Mouse (Mus musculus): ENCODE results near the gene Gm45716. TPM values are rescaled to one million over a fixed set of nuclear protein-coding genes. Genes with fewer than 3 reads are reported as not detected.
A peak's percentile ranks its signal among the peaks of the same experiment; 100 is the strongest.

Gene Gm45716
- 56.4 and 61.0 TPM in 2 replicates for polyA plus RNA-seq (2014; fragmentation: Nextera tagmentation; extraction: Ambion mirVana)

- no peak within 1 kb of the TSS for H3K4me3 ChIP-seq (ENCODE audit: control insufficient read depth in 1 of 2, insufficient read depth in 1 of 2, low read depth in 1 of 2, low read length in 2 of 2)
- no peaks in the 10 kb centered on the region for H3K9me3 ChIP-seq (ENCODE audit: control insufficient read depth, low read length)
- no peak within 1 kb of the TSS for H3K9ac ChIP-seq (ENCODE audit: low read length)
- no peak within 1 kb of the TSS for H3K4me2 ChIP-seq (ENCODE audit: low read length)
- WGBS: 83% methylated on average over 7 of the region's 7 CpGs
- no peaks in the 10 kb centered on the region for H3K36me3 ChIP-seq (ENCODE audit: control insufficient read depth, insufficient read depth, low read length)
- ATAC-seq (ENCODE audit: insufficient number of reproducible peaks, insufficient read depth, low FRiP score, low read depth): no peak
- no peak within 1 kb of the TSS for H3K27ac ChIP-seq (replicated peaks in 1 of 2; ENCODE audit: control insufficient read depth in 1 of 2, insufficient read depth in 1 of 2, low read depth in 2 of 2, low read length in 2 of 2)
- no peaks in the 10 kb centered on the region for H3K27me3 ChIP-seq (ENCODE audit: control insufficient read depth, insufficient read depth, low read length)
- H3K4me1 ChIP-seq (ENCODE audit: control insufficient read depth in 2 of 2, insufficient read depth in 2 of 2, low read length in 2 of 2): no peaks in the 10 kb centered on the region
Observed at GRCm38 (mm10) chr11:90187441-90187840, at the start of gene Gm45716. Gene Gm45716 (plus strand): TSS chr11:90187683.

DNA sequence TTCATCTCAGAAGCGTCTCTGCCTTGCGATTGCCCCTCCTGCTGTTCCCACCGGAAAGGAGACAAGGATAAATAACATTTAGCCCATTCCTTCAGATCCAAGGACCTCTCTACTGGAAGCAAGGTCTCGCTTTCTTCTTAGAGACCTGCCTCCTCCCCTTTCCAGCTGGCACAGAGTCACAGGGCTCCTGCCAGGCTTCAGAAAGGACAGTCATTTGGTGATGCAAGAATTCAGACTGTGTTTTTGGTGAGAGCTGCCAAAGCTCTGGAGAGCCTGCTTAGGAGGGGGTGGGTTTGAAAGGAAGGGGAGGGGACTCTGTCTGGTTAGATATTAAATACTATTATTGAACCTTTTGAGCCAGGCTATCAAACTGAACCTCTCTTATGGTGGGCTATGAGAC lies 45.1 kb upstream of the Gm45716 start:
- Histone ChIP-seq H3K4me3 (ENCODE audit: control insufficient read depth in 1 of 2, insufficient read depth in 1 of 2, low read depth in 1 of 2, low read length in 2 of 2) (no peak overlapping the region), H3K9ac (ENCODE audit: low read length) (no peak overlapping the region), H3K36me3 (ENCODE audit: control insufficient read depth, insufficient read depth, low read length) (no peaks in the 10 kb centered on the region), H3K9me3 (ENCODE audit: control insufficient read depth, low read length) (no peaks in the 10 kb centered on the region), H3K27ac (replicated peaks in 1 of 2; ENCODE audit: control insufficient read depth in 1 of 2, insufficient read depth in 1 of 2, low read depth in 2 of 2, low read length in 2 of 2) (peak overlapping the region; percentile 16 to 49; a peak in 3 of 4 replicates), H3K4me2 (ENCODE audit: low read length) (no peak overlapping the region), H3K27me3 (ENCODE audit: control insufficient read depth, insufficient read depth, low read length) (no peaks in the 10 kb centered on the region), H3K4me1 (ENCODE audit: control insufficient read depth in 2 of 2, insufficient read depth in 2 of 2, low read length in 2 of 2) (peaks cover 6 to 9% of the 10 kb centered on the region in 2 experiments; a peak in 2 of 4 replicates)
- no peak for ATAC-seq (ENCODE audit: insufficient number of reproducible peaks, insufficient read depth, low FRiP score, low read depth)
- WGBS: 42% methylated on average over 4 of the region's 4 CpGs

GRCm38 (mm10) chr11:90142936-90143335 lies 44.5 kb upstream of the Gm45716 start:
- no peak overlapping the region for H3K4me2 ChIP-seq (ENCODE audit: low read length)
- ATAC-seq (ENCODE audit: insufficient number of reproducible peaks, insufficient read depth, low FRiP score, low read depth): no peak; the same call in 1 of the 2 replicates
- no peaks in the 10 kb centered on the region for H3K27me3 ChIP-seq (ENCODE audit: control insufficient read depth, insufficient read depth, low read length)
- WGBS: 29% methylated on average over 4 of the region's 4 CpGs
- H3K4me3 ChIP-seq (ENCODE audit: control insufficient read depth in 1 of 2, insufficient read depth in 1 of 2, low read depth in 1 of 2, low read length in 2 of 2): no peak overlapping the region
- peak overlapping the region; percentile 49 to 59 for H3K27ac ChIP-seq (replicated peaks in 1 of 2; ENCODE audit: control insufficient read depth in 1 of 2, insufficient read depth in 1 of 2, low read depth in 2 of 2, low read length in 2 of 2)
- no peaks in the 10 kb centered on the region for H3K36me3 ChIP-seq (ENCODE audit: control insufficient read depth, insufficient read depth, low read length)
- no peak overlapping the region for H3K9ac ChIP-seq (ENCODE audit: low read length)
- peaks cover 6 to 9% of the 10 kb centered on the region in 2 experiments; a peak in 2 of 4 replicates for H3K4me1 ChIP-seq (ENCODE audit: control insufficient read depth in 2 of 2, insufficient read depth in 2 of 2, low read length in 2 of 2)
- no peaks in the 10 kb centered on the region for H3K9me3 ChIP-seq (ENCODE audit: control insufficient read depth, low read length)

DNA sequence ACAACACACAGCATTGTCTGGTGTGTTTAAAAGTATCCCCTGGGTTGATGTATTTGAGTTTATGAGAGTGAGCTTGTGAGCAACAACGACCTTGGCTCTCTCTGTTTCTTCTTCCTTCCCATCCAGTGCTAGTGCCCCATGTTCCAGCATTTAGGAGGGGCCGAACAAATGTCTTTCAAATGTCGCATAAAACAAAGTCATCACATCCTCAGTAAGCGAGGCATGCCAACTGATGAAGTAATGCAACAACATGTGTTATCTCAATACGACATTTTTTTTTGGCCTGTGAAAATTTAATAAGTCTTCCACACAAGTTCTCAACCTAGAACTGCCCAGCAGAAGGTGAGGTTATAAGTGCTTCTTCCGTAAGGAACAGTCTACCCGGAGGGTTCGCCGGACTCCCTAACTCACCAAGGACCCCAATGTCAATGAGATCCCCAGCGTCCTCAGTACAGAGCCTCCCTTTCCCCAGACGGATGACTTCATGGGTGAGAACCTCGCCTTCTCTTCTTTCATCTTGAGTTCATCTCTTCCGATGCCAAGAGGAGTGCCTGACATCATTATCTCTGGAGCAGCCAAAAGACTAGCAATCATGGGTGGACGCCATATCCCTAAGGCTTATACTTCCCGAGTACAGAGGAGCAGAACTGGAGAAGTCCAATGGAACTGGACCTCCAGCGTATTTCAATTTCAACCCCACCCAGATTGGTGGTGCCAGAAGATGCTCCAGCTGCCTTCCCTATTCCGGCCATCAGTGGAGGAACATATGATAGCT lies 41.2 kb upstream of the Gm45716 start:
- Histone ChIP-seq H3K36me3 (ENCODE audit: control insufficient read depth, insufficient read depth, low read length) (no peaks in the 10 kb centered on the region), H3K27ac (replicated peaks in 1 of 2; ENCODE audit: control insufficient read depth in 1 of 2, insufficient read depth in 1 of 2, low read depth in 2 of 2, low read length in 2 of 2) (no peak overlapping the region), H3K9ac (ENCODE audit: low read length) (no peak overlapping the region), H3K4me3 (ENCODE audit: control insufficient read depth in 1 of 2, insufficient read depth in 1 of 2, low read depth in 1 of 2, low read length in 2 of 2) (no peak overlapping the region), H3K9me3 (ENCODE audit: control insufficient read depth, low read length) (no peaks in the 10 kb centered on the region), H3K4me2 (ENCODE audit: low read length) (no peak overlapping the region), H3K27me3 (ENCODE audit: control insufficient read depth, insufficient read depth, low read length) (no peaks in the 10 kb centered on the region), H3K4me1 (ENCODE audit: control insufficient read depth in 2 of 2, insufficient read depth in 2 of 2, low read length in 2 of 2) (peaks cover 6 to 9% of the 10 kb centered on the region in 2 experiments; a peak in 2 of 4 replicates)
- 87% methylated on average over 17 of the region's 17 CpGs for WGBS
- ATAC-seq (ENCODE audit: insufficient number of reproducible peaks, insufficient read depth, low FRiP score, low read depth): no peak

DNA sequence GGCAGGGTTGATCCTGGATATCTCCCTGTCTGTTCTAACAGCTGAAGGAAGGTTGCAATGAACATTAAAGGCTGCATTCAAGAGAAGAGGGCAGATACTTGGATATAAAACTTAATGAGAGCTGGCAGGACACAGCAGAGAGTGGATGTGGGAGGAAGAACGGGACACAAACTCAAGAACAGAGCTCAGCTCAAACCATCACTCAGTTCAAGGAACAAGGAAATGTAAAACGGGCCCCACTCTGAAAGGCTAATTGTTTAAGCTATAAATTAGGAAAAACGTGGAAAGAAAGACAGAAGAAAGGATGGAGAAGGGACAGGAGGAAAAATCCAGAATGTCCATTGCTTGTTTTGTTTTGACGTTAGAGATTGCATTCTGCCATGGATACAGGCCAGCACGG lies 32.4 kb upstream of the Gm45716 start:
- Histone ChIP-seq H3K27ac (replicated peaks in 1 of 2; ENCODE audit: control insufficient read depth in 1 of 2, insufficient read depth in 1 of 2, low read depth in 2 of 2, low read length in 2 of 2) (no peak overlapping the region), H3K4me2 (ENCODE audit: low read length) (no peak overlapping the region), H3K4me1 (ENCODE audit: control insufficient read depth in 2 of 2, insufficient read depth in 2 of 2, low read length in 2 of 2) (no peaks in the 10 kb centered on the region), H3K36me3 (ENCODE audit: control insufficient read depth, insufficient read depth, low read length) (no peaks in the 10 kb centered on the region), H3K9ac (ENCODE audit: low read length) (no peak overlapping the region), H3K4me3 (ENCODE audit: control insufficient read depth in 1 of 2, insufficient read depth in 1 of 2, low read depth in 1 of 2, low read length in 2 of 2) (no peak overlapping the region), H3K9me3 (ENCODE audit: control insufficient read depth, low read length) (no peaks in the 10 kb centered on the region), H3K27me3 (ENCODE audit: control insufficient read depth, insufficient read depth, low read length) (no peaks in the 10 kb centered on the region)
- WGBS: 68% methylated on average over 5 of the region's 5 CpGs
- no peak for ATAC-seq (ENCODE audit: insufficient number of reproducible peaks, insufficient read depth, low FRiP score, low read depth)

GRCm38 (mm10) chr11:90155466-90155865 lies 32.0 kb upstream of the Gm45716 start:
- H3K4me1 ChIP-seq (ENCODE audit: control insufficient read depth in 2 of 2, insufficient read depth in 2 of 2, low read length in 2 of 2): no peaks in the 10 kb centered on the region
- no peaks in the 10 kb centered on the region for H3K9me3 ChIP-seq (ENCODE audit: control insufficient read depth, low read length)
- H3K36me3 ChIP-seq (ENCODE audit: control insufficient read depth, insufficient read depth, low read length): no peaks in the 10 kb centered on the region
- WGBS: 33% methylated on average over 2 of the region's 2 CpGs
- no peaks in the 10 kb centered on the region for H3K27me3 ChIP-seq (ENCODE audit: control insufficient read depth, insufficient read depth, low read length)
- no peak for ATAC-seq (ENCODE audit: insufficient number of reproducible peaks, insufficient read depth, low FRiP score, low read depth)
- no peak overlapping the region for H3K4me3 ChIP-seq (ENCODE audit: control insufficient read depth in 1 of 2, insufficient read depth in 1 of 2, low read depth in 1 of 2, low read length in 2 of 2)
- H3K27ac ChIP-seq (replicated peaks in 1 of 2; ENCODE audit: control insufficient read depth in 1 of 2, insufficient read depth in 1 of 2, low read depth in 2 of 2, low read length in 2 of 2): no peak overlapping the region
- H3K9ac ChIP-seq (ENCODE audit: low read length): no peak overlapping the region
- no peak overlapping the region for H3K4me2 ChIP-seq (ENCODE audit: low read length)

DNA sequence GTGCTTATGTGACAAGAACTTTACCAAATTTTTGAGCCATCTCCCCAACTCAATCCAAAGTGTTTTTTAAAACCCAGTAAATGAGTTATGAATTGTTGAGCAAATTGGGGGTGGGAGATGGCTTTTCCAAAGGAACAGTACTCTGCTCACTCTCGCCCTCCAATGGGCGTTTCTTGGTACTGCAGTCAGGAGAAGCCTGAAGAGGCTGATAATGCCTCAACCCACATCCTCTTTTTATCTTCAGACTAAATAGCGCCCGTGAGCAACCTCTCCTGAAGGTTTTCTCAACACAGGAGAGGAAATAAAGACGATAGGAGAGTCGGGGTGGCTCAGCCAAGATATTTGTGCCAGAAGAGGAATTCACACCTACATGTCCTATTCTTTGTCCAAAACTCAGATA lies 19.7 kb upstream of the Gm45716 start:
- Histone ChIP-seq H3K36me3 (ENCODE audit: control insufficient read depth, insufficient read depth, low read length) (no peaks in the 10 kb centered on the region), H3K4me1 (ENCODE audit: control insufficient read depth in 2 of 2, insufficient read depth in 2 of 2, low read length in 2 of 2) (no peaks in the 10 kb centered on the region), H3K9ac (ENCODE audit: low read length) (no peak overlapping the region), H3K4me3 (ENCODE audit: control insufficient read depth in 1 of 2, insufficient read depth in 1 of 2, low read depth in 1 of 2, low read length in 2 of 2) (no peak overlapping the region), H3K27me3 (ENCODE audit: control insufficient read depth, insufficient read depth, low read length) (no peaks in the 10 kb centered on the region), H3K9me3 (ENCODE audit: control insufficient read depth, low read length) (no peaks in the 10 kb centered on the region), H3K4me2 (ENCODE audit: low read length) (no peak overlapping the region), H3K27ac (replicated peaks in 1 of 2; ENCODE audit: control insufficient read depth in 1 of 2, insufficient read depth in 1 of 2, low read depth in 2 of 2, low read length in 2 of 2) (no peak overlapping the region)
- no peak for ATAC-seq (ENCODE audit: insufficient number of reproducible peaks, insufficient read depth, low FRiP score, low read depth)
- 13% methylated on average over 6 of the region's 6 CpGs for WGBS
